Mouse (Mus musculus): ENCODE data around the gene Gng7. TPM values are rescaled to one million over a fixed set of nuclear protein-coding genes. Genes with fewer than 3 reads are reported as not detected.

Gng7 gene
- polyA plus RNA-seq, 1 experiment from 2014 or later = 11.5 TPM

DNA sequence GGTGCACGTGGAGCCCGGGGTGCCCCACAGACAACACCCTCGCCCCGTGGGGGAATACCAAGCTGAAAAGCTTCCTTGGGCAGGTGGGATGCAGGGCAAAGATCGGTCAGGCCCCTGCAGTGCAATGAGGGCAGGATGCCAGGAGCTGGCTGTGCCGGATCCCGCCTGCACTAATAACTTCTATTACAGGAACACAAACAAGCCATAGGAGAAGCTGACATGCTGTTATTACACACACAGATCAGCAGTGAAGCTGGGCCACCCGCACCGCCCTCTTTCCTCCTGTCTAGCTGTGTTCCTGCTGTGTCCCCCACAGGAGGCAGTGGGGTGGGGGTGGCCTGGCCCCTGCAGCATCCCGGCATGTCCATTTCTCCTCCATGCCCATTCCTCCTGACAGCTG, 14.3 kb upstream of the Gng7 start:
- H3K4me2 ChIP-seq (ENCODE audit: low read length) = no peak overlapping the region
- WGBS = 66% methylated on average over 10 of the region's 10 CpGs
- H3K27ac ChIP-seq (replicated peaks; ENCODE audit: low read depth, low read length) = no peak overlapping the region
- DNase-seq = no peak
- ATAC-seq (ENCODE audit: low FRiP score, low TSS enrichment) = no peak
- H3K27me3 ChIP-seq (ENCODE audit: control insufficient read depth, insufficient read depth, low read length) = 0 out of 2 replicates have a peak, but pooled peaks cover 2% of the 10 kb centered on the region
- no peak overlapping the region for H3K9ac ChIP-seq (replicated peaks; ENCODE audit: low read length)
- no peak overlapping the region for H3K4me3 ChIP-seq (replicated peaks; ENCODE audit: low read depth, low read length)
- peaks cover 14% of the 10 kb centered on the region for H3K4me1 ChIP-seq (ENCODE audit: control insufficient read depth, insufficient read depth, low read length)
- no peaks in the 10 kb centered on the region for H3K9me3 ChIP-seq (ENCODE audit: control insufficient read depth, low read length)
- H3K36me3 ChIP-seq (ENCODE audit: control insufficient read depth, insufficient read depth, low read length) = peaks cover 42% of the 10 kb centered on the region

GRCm38 (mm10) chr10:81028219-81028618, 13.5 kb upstream of the Gng7 start:
- Histone ChIP-seq H3K27me3 (ENCODE audit: control insufficient read depth, insufficient read depth, low read length) (0 out of 2 replicates have a peak, but pooled peaks cover 2% of the 10 kb centered on the region), H3K36me3 (ENCODE audit: control insufficient read depth, insufficient read depth, low read length) (peaks cover 36% of the 10 kb centered on the region), H3K4me1 (ENCODE audit: control insufficient read depth, insufficient read depth, low read length) (peaks cover 14% of the 10 kb centered on the region), H3K9ac (replicated peaks; ENCODE audit: low read length) (no peak overlapping the region), H3K4me2 (ENCODE audit: low read length) (no peak overlapping the region), H3K4me3 (replicated peaks; ENCODE audit: low read depth, low read length) (no peak overlapping the region), H3K9me3 (ENCODE audit: control insufficient read depth, low read length) (no peaks in the 10 kb centered on the region), H3K27ac (replicated peaks; ENCODE audit: low read depth, low read length) (no peak overlapping the region)
- DNase-seq (no peak), ATAC-seq (ENCODE audit: low FRiP score, low TSS enrichment) (no peak)

GRCm38 (mm10) chr10:81027331-81027730, 12.6 kb upstream of the Gng7 start:
- Histone ChIP-seq H3K4me3 (replicated peaks; ENCODE audit: low read depth, low read length) (no peak overlapping the region), H3K36me3 (ENCODE audit: control insufficient read depth, insufficient read depth, low read length) (peaks cover 27% of the 10 kb centered on the region), H3K4me1 (ENCODE audit: control insufficient read depth, insufficient read depth, low read length) (peaks cover 14% of the 10 kb centered on the region), H3K9me3 (ENCODE audit: control insufficient read depth, low read length) (no peaks in the 10 kb centered on the region), H3K4me2 (ENCODE audit: low read length) (no peak overlapping the region), H3K27me3 (ENCODE audit: control insufficient read depth, insufficient read depth, low read length) (0 out of 2 replicates have a peak, but pooled peaks cover 2% of the 10 kb centered on the region), H3K9ac (replicated peaks; ENCODE audit: low read length) (no peak overlapping the region), H3K27ac (replicated peaks; ENCODE audit: low read depth, low read length) (no peak overlapping the region)
- WGBS = 71% methylated on average over 4 of the region's 4 CpGs
- ATAC-seq (ENCODE audit: low FRiP score, low TSS enrichment) (no peak), DNase-seq (no peak)

- 94% methylated on average over 5 of the region's 5 CpGs for WGBS
- Histone ChIP-seq H3K9me3 (ENCODE audit: control insufficient read depth, low read length) (no peaks in the 10 kb centered on the region), H3K27ac (replicated peaks; ENCODE audit: low read depth, low read length) (no peak overlapping the region), H3K36me3 (ENCODE audit: control insufficient read depth, insufficient read depth, low read length) (peaks cover 26% of the 10 kb centered on the region), H3K9ac (replicated peaks; ENCODE audit: low read length) (no peak overlapping the region), H3K4me3 (replicated peaks; ENCODE audit: low read depth, low read length) (no peak overlapping the region), H3K27me3 (ENCODE audit: control insufficient read depth, insufficient read depth, low read length) (0 out of 2 replicates have a peak, but pooled peaks cover 2% of the 10 kb centered on the region), H3K4me1 (ENCODE audit: control insufficient read depth, insufficient read depth, low read length) (peaks cover 14% of the 10 kb centered on the region), H3K4me2 (ENCODE audit: low read length) (no peak overlapping the region)
- no peak for DNase-seq
- ATAC-seq (ENCODE audit: low FRiP score, low TSS enrichment) = no peak
These were observed 12.1 kb upstream of the Gng7 start for GRCm38 (mm10) chr10:81026857-81027256.

DNA sequence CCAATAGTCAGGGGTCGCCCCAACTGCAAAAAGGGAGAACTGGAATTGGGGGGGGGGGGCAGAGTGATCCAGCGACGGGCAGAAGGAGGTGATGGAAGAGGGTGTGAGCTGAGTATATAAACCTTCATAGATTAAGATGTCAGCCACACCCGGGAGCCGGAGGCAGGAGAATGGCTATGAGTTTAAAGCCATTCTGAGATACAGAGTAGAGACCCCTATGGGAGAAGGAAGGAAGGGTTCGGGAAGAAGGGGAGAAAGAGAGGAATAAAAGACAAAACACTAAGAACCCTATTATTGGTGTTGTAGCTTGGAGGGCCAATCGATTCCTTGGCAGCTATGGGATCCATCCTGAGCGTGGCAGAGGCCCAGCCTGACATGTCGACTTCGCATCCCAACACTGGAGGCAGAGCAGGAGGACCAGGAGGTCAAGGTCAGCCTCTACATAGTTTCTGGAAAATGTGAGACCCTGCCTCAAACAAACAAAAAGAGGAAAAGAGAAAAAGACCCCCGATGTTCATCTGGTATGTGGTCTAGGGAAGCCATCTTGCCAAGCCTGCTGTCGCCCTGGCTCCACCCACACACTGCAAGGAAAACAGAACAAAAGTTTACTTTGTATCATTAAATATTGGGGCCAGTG, 11.0 kb upstream of the Gng7 start, which contains the start of gene Diras1:
TSS of gene Diras1 (minus strand) at position 24 of the 637 bp plus-strand sequence.
- Histone ChIP-seq H3K4me2 (ENCODE audit: low read length) (peak within 1 kb of the TSS; percentile 78), H3K9me3 (ENCODE audit: control insufficient read depth, low read length) (no peaks in the 10 kb centered on the region), H3K27me3 (ENCODE audit: control insufficient read depth, insufficient read depth, low read length) (0 out of 2 replicates have a peak, but pooled peaks cover 2% of the 10 kb centered on the region), H3K4me3 (replicated peaks; ENCODE audit: low read depth, low read length) (peak within 1 kb of the TSS; percentile 54), H3K4me1 (ENCODE audit: control insufficient read depth, insufficient read depth, low read length) (peaks cover 14% of the 10 kb centered on the region), H3K36me3 (ENCODE audit: control insufficient read depth, insufficient read depth, low read length) (peaks cover 22% of the 10 kb centered on the region), H3K9ac (replicated peaks; ENCODE audit: low read length) (peak within 1 kb of the TSS; percentile 86), H3K27ac (replicated peaks; ENCODE audit: low read depth, low read length) (0 out of 2 replicates have a peak within 1 kb of the TSS, but pooled peaks have one; percentile 41)
- 41% methylated on average over 12 of the region's 12 CpGs for WGBS
- DNase-seq (peak; percentile 48), ATAC-seq (ENCODE audit: low FRiP score, low TSS enrichment) (peak; percentile 7; the same call in 1 of the 2 replicates)

DNA sequence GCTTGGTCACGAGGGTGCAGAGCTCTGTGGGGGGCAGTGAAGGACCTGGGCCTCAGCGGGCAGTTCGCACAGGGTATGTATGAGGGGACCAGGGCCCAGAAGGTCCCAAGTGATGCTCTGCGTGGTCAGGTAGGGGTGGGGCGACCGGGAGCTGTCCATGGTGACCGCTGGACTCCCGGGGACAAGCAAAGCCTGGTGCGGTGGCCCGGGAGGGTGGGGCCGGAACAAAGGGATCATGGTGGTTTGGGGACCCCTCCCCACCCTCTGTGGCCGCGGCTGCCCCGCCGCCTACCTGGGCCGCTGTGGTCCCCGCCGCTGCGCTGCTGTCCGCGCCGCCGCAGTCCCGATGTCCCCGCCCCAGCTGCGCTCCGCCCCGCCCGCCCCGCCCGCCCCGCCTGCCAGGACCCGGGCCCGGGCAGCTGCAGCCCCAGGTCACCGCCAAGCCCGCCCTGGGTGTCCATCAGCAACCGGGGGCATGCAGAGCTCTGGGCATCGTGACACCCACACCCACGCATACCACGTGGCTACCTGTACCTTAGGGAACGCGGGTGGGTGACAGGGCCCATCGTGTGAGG, 10.4 kb upstream of the Gng7 start:
- Histone ChIP-seq H3K36me3 (ENCODE audit: control insufficient read depth, insufficient read depth, low read length) (peaks cover 18% of the 10 kb centered on the region), H3K9me3 (ENCODE audit: control insufficient read depth, low read length) (no peaks in the 10 kb centered on the region), H3K4me2 (ENCODE audit: low read length) (peak overlapping the region; percentile 78), H3K27me3 (ENCODE audit: control insufficient read depth, insufficient read depth, low read length) (0 out of 2 replicates have a peak, but pooled peaks cover 2% of the 10 kb centered on the region), H3K9ac (replicated peaks; ENCODE audit: low read length) (peak overlapping the region; percentile 86), H3K27ac (replicated peaks; ENCODE audit: low read depth, low read length) (0 out of 2 replicates have a peak overlapping the region, but pooled peaks have one; percentile 41), H3K4me3 (replicated peaks; ENCODE audit: low read depth, low read length) (peak overlapping the region; percentile 54), H3K4me1 (ENCODE audit: control insufficient read depth, insufficient read depth, low read length) (peaks cover 14% of the 10 kb centered on the region)
- DNase-seq = peak; percentile 64
- peak; percentile 66 for ATAC-seq (ENCODE audit: low FRiP score, low TSS enrichment)
- 2% methylated on average over 39 of the region's 43 CpGs for WGBS

DNA sequence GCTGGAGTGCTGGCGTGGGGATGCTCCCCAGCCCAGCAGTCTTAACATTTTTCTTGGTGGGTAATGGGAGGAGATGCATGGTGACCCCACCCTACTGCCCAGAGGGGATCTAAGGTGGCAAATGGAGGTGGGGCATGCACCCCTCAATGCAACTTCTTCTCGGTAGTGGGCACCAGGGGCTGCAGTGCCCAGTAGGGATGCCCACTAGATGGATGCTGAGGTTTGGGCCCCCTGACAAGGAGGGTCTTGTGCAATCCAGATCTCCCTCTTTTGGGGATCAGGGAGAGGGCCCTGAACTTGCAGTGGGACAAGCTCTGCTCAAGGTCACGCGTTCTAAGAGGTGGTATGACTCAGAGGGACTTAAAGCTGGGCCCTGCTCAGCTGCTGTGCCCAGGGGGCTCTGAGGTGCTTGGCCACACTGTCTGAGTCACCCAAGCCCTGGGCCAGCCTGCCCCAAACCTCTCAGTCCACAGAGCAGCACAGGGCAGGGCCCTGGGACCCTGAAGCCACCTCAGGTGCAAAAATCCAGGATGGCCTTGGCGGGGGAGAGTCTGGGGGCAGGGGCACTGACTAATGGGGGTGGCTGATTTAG, 9.7 kb upstream of the Gng7 start:
- H3K27me3 ChIP-seq (ENCODE audit: control insufficient read depth, insufficient read depth, low read length) = 0 out of 2 replicates have a peak, but pooled peaks cover 2% of the 10 kb centered on the region
- ATAC-seq (ENCODE audit: low FRiP score, low TSS enrichment) (no peak), DNase-seq (no peak)
- H3K27ac ChIP-seq (replicated peaks; ENCODE audit: low read depth, low read length) = no peak overlapping the region
- H3K36me3 ChIP-seq (ENCODE audit: control insufficient read depth, insufficient read depth, low read length) = peaks cover 12% of the 10 kb centered on the region; the same call in 1 of the 2 replicates
- peak overlapping the region; percentile 54 for H3K4me3 ChIP-seq (replicated peaks; ENCODE audit: low read depth, low read length)
- no peaks in the 10 kb centered on the region for H3K9me3 ChIP-seq (ENCODE audit: control insufficient read depth, low read length)
- 74% methylated on average over 5 of the region's 5 CpGs for WGBS
- peak overlapping the region; percentile 78 for H3K4me2 ChIP-seq (ENCODE audit: low read length)
- H3K9ac ChIP-seq (replicated peaks; ENCODE audit: low read length) = peak overlapping the region; percentile 86
- peaks cover 14% of the 10 kb centered on the region for H3K4me1 ChIP-seq (ENCODE audit: control insufficient read depth, insufficient read depth, low read length)

DNA sequence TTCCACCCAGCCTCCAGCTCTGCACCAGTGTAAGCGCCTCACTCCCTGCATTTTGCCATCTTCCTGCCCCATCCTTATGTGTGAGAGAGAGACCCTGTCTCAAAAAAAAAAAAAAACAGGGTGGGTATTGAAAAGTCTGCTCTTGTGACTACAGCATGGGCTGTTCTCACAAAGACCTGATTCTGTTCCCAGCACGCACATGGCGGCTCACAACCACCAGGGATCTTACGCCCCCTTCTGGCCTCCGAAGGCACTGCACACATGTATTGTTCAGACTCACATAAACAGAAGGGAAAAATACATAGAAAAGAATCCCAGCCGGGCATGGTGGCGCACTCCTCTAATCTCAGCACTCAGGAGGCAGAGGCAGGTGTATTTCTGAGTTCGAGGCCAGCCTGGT, 8.0 kb upstream of the Gng7 start:
- Histone ChIP-seq H3K9me3 (ENCODE audit: control insufficient read depth, low read length) (no peaks in the 10 kb centered on the region), H3K4me2 (ENCODE audit: low read length) (no peak overlapping the region), H3K9ac (replicated peaks; ENCODE audit: low read length) (no peak overlapping the region), H3K4me3 (replicated peaks; ENCODE audit: low read depth, low read length) (no peak overlapping the region), H3K27ac (replicated peaks; ENCODE audit: low read depth, low read length) (no peak overlapping the region), H3K4me1 (ENCODE audit: control insufficient read depth, insufficient read depth, low read length) (peaks cover 14% of the 10 kb centered on the region), H3K27me3 (ENCODE audit: control insufficient read depth, insufficient read depth, low read length) (0 out of 2 replicates have a peak, but pooled peaks cover 2% of the 10 kb centered on the region), H3K36me3 (ENCODE audit: control insufficient read depth, insufficient read depth, low read length) (peaks cover 12% of the 10 kb centered on the region; the same call in 1 of the 2 replicates)
- WGBS = 66% methylated on average over 8 of the region's 8 CpGs
- DNase-seq = no peak
- no peak for ATAC-seq (ENCODE audit: low FRiP score, low TSS enrichment)
